Mouse (Mus musculus) midbrain, embryonic 14.5 days (tissue): Measurements from ENCODE around the gene Etnk2. TPM values are rescaled to one million over a fixed set of nuclear protein-coding genes. Genes with fewer than 3 reads are reported as not detected.

Experiments
- polyA plus RNA-seq: library from polyadenylated mRNA; unstranded; fragments of >200 nt; fragmentation: Nextera tagmentation; extraction: Ambion mirVana; gene quantifications from 2 replicates; pipeline ENCODE4 v1.2.1, GENCODE M21; 2014

Etnk2 gene
- polyA plus RNA-seq, 1 experiment from 2014 or later: 11.2 TPM

Other genes with a start within 250 kb of the Etnk2 start
- gene Ppp1r15b, start 232.4 kb upstream of the Etnk2 start, polyA plus RNA-seq: 18.1 and 36.2 TPM in 2 replicates
- gene Plekha6, start 199.4 kb upstream of the Etnk2 start, polyA plus RNA-seq: 18.4 and 25.4 TPM in 2 replicates
- not detected in 2 replicates for gene Golt1a, start 53.8 kb upstream of the Etnk2 start, polyA plus RNA-seq
- not detected in 2 replicates for gene Kiss1, start 41.7 kb upstream of the Etnk2 start, polyA plus RNA-seq
- not detected in 2 replicates for gene Ren1, start 13.1 kb upstream of the Etnk2 start, polyA plus RNA-seq
- gene Sox13, start 60.8 kb downstream of the Etnk2 start, polyA plus RNA-seq: 5.9 and 9.7 TPM in 2 replicates
- gene Snrpe, start 246.7 kb downstream of the Etnk2 start, polyA plus RNA-seq: 540 and 556 TPM in 2 replicates